Mouse (Mus musculus) gonadal fat pad, adult 2 months (tissue): Measurements from ENCODE around the gene Ticam1. TPM values are rescaled to one million over a fixed set of nuclear protein-coding genes. Genes with fewer than 3 reads are reported as not detected.
A peak's percentile ranks its signal among the peaks of the same experiment; 100 is the strongest.

Source experiments
- DNase-seq: peaks from one replicate; pipeline ENCODE4 v3.0.0-alpha.2; 2012; ENCODE audit warnings: low read depth
- polyA plus RNA-seq: library from polyadenylated mRNA; depleted of rRNA; stranded (reverse); fragments of >200 nt; gene quantifications from 2 replicates; pipeline ENCODE4 v1.2.3, GENCODE M21; 2012; rRNA removed

The Ticam1 gene
- 22.9 and 23.8 TPM in 2 replicates for polyA plus RNA-seq

GRCm38 (mm10) chr17:56276643-56277566, at the start of gene Ticam1:
TSS of gene Ticam1 (minus strand) at chr17:56276786.
- DNase-seq, result peak; percentile 83

GRCm38 (mm10) chr17:56325450-56326152, 49.0 kb upstream of the Ticam1 start, which contains the start of gene Kdm4b:
TSS of gene Kdm4b (plus strand) at chr17:56326062.
- DNase-seq, result peak; percentile 94

GRCm38 (mm10) chr17:56324419-56324818, 47.8 kb upstream of the Ticam1 start:
- DNase-seq, result peak; percentile 57

GRCm38 (mm10) chr17:56309191-56309945, 32.8 kb upstream of the Ticam1 start:
- no peak for DNase-seq

- no peak for DNase-seq
These were observed 31.5 kb upstream of the Ticam1 start for GRCm38 (mm10) chr17:56308088-56308487.

GRCm38 (mm10) chr17:56305826-56306225, 29.2 kb upstream of the Ticam1 start:
- no peak for DNase-seq

- DNase-seq, result no peak
These were observed 28.6 kb upstream of the Ticam1 start for GRCm38 (mm10) chr17:56305156-56305555.

GRCm38 (mm10) chr17:56304718-56305117, 28.1 kb upstream of the Ticam1 start:
- no peak for DNase-seq

- DNase-seq, result no peak
These were observed 27.4 kb upstream of the Ticam1 start for GRCm38 (mm10) chr17:56303847-56304586.

- DNase-seq, result no peak
These were observed 26.7 kb upstream of the Ticam1 start, which contains the start of gene Uhrf1 for GRCm38 (mm10) chr17:56303160-56303846. TSS of gene Uhrf1 (plus strand) at chr17:56303321.

- no peak for DNase-seq
These were observed 25.9 kb upstream of the Ticam1 start for GRCm38 (mm10) chr17:56302363-56302996.

GRCm38 (mm10) chr17:56300186-56300585, 23.6 kb upstream of the Ticam1 start, which contains the start of gene Arrdc5:
TSS of gene Arrdc5 (minus strand) at chr17:56300286.
- DNase-seq, result no peak

GRCm38 (mm10) chr17:56298238-56298637, 21.7 kb upstream of the Ticam1 start:
- DNase-seq, result no peak

- no peak for DNase-seq
These were observed 19.6 kb upstream of the Ticam1 start for GRCm38 (mm10) chr17:56296201-56296600.

- no peak for DNase-seq
These were observed 17.7 kb upstream of the Ticam1 start for GRCm38 (mm10) chr17:56294241-56294640.

- DNase-seq, result no peak
These were observed 16.7 kb upstream of the Ticam1 start for GRCm38 (mm10) chr17:56293291-56293690.

GRCm38 (mm10) chr17:56292531-56293222, 16.1 kb upstream of the Ticam1 start, which contains the start of gene Plin3:
TSS of gene Plin3 (minus strand) at chr17:56292873.
- DNase-seq, result no peak

GRCm38 (mm10) chr17:56291826-56292475, 15.4 kb upstream of the Ticam1 start:
- DNase-seq, result no peak

GRCm38 (mm10) chr17:56291171-56291511, 14.6 kb upstream of the Ticam1 start:
- DNase-seq, result no peak
